Mouse (Mus musculus): ENCODE results near the gene Fam181a.

DNA sequence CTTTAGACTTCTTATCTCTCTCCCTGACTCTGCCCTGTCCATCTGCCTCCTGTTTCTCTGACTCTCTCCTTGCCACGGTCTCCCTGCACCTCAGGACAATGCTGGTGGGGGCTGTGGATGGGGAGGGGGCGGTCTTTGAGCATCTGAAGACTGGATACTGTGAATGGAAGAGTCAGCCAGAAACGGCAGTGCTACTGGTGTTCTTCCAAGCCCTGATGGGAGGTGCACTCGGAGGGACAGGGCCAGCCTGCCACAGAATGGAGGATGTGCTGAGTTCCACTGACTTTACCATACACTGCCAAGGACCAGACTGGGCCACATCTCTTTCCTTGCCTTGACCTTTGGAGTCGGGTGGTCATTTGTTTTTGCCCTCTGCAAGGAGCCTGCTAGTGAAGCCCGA, 27.8 kb upstream of the Fam181a start:
- TF ChIP-seq EP300 (IDR thresholded peaks at IDR 0.05; ENCODE audit: low read length) (no peak), JUND (conservative IDR thresholded peaks at IDR 0.05; ENCODE audit: low read depth, low read length) (no peak), POLR2A (IDR thresholded peaks at IDR 0.05; ENCODE audit: low read depth, low read length) (no peak), SIN3A (IDR thresholded peaks at IDR 0.05; ENCODE audit: low read length) (no peak)

Data from CH12.LX (cell line).